Mouse (Mus musculus) liver, postnatal 0 days (tissue): ENCODE measurements around the gene Rab40b.

Experiments
- CTCF ChIP-seq: sonication (generic); IDR thresholded peaks from 2 replicates; pipeline ENCODE4 v1.5.1; 2016; ENCODE audit warnings: antibody characterized with exemption, low read depth
- EP300 ChIP-seq: IDR thresholded peaks from 2 replicates; pipeline ENCODE4 v1.6.1; 2016; ENCODE audit warnings: antibody characterized with exemption, low read depth, mild to moderate bottlenecking

GRCm38 (mm10) chr11:121362212-121362611 is 25.8 kb downstream of the Rab40b start:
- TF ChIP-seq CTCF (peak; percentile 76), EP300 (no peak)
